Mouse (Mus musculus) spleen, adult 2 months (tissue): Measurements from ENCODE around the gene Gm21954.

Source experiments
- CTCF ChIP-seq: fragments of 200-500 bp; IDR thresholded peaks from 2 replicates; pipeline ENCODE4 v1.5.1; 2011; ENCODE audit warnings: mild to moderate bottlenecking, inconsistent platforms; ENCODE audit not compliant: insufficient read depth, insufficient read length, insufficient replicate concordance; ENCODE audit errors: extremely low read depth
- POLR2A ChIP-seq: fragments of 200-500 bp; IDR thresholded peaks from 2 replicates; pipeline ENCODE4 v1.6.1; 2011; ENCODE audit warnings: low read depth, low read length, inconsistent platforms

- TF ChIP-seq CTCF (no peak), POLR2A (no peak)
Measured at GRCm38 (mm10) chr3:55420436-55421083, 51.5 kb downstream of the Gm21954 start.
